Mouse (Mus musculus) C2C12 (cell line): ENCODE results near the gene Gm10912.

Experiments
- CEBPB ChIP-seq: IDR thresholded peaks from one replicate; pipeline ENCODE4 v1.6.1; 2011; ENCODE audit warnings: low read depth, mild to moderate bottlenecking, control low read depth, moderate library complexity
- CTCF ChIP-seq: IDR thresholded peaks from one replicate; pipeline ENCODE4 v1.5.1; 2011; ENCODE audit not compliant: control insufficient read depth, insufficient read depth, insufficient read length
- FOSL1 ChIP-seq: IDR thresholded peaks from one replicate; pipeline ENCODE4 v1.8.0; 2011; ENCODE audit warnings: mild to moderate bottlenecking, low read length; ENCODE audit not compliant: poor library complexity, insufficient read depth, severe bottlenecking
- MYOG ChIP-seq: IDR thresholded peaks from one replicate; pipeline ENCODE4 v1.6.1; 2011; ENCODE audit not compliant: control insufficient read depth, insufficient read length; ENCODE audit errors: extremely low read depth

DNA sequence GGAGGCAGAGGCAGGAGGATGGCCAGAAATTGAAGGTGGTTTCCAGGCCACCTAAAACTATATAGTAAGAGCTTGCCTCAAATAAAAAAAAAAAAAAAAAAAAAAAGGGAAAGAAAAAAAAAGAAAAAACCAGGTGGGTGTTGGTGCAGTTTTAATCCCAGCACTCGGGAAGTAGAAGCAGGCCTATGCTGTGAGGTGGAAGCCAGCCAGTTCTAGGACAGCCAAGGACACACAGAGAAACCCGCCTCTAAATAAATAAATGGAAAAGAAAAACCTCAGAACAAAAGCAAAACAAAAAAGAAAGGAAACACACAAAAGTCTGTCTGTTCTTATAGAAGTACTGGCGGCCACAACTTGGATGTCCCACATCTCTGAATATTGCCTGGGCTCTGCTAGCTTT lies 49.3 kb downstream of the Gm10912 start:
- no peak for TF ChIP-seq MYOG
- no peak for TF ChIP-seq CTCF
- TF ChIP-seq CEBPB = no peak
- TF ChIP-seq FOSL1 = no peak
